13 mouse cellular contexts compared by ENCODE assay signal in the genomic region with DNA sequence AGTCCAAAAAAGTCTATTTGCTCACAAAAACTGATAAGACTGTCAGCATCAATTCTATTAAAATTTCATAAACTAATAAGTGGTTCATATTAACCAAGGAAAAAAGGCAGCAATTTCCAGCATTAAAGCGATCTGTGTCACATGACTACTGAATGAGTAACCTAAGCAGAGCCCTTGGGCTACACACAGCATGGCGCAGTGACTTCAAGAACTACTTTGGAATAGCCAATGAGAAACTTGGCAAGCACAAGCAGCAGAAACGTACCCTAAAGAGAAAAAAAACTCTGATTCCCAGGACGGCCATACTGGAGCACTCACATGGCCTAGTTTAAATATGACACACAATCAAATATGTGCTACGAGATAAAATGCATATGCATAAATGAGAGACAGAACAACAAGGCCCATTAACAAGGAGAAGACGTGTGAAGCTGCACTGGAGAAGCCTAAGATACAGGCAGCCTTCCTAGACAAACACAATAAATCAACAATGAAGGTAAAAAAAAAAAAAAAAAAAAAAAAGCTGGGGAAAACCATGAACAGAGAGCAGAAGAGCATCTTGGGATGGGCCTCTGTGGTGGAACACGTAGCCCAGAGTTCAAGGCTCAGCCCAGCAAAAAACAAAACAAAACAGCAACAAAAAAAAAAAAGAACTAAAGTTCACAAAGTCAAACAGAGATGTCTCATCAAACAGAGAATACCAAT. TPM values are rescaled to one million over a fixed set of nuclear protein-coding genes. Genes with fewer than 3 reads are reported as not detected.
A peak's percentile ranks its signal among the peaks of the same experiment; 100 is the strongest.
DNase-seq lines count a peak whose midpoint lies in the region; ATAC-seq and TF ChIP-seq lines count a peak whose summit lies in the region.
"Had no signal": no experiment of that assay in that cellular context is flagged by ENCODE, and none has a peak within 500 bp of the region (broad histone marks: within the 10 kb centered on the region; RNA-seq: fewer than 3 reads in every experiment).

No protein-coding gene starts in this region.

- no peaks in the 10 kb centered on the region for H3K27me3 ChIP-seq in kidney, adult 2 months (replicated peaks; ENCODE audit: control insufficient read depth, insufficient read depth, low read length)
- H3K27me3 ChIP-seq in lung, embryonic 14.5 days (ENCODE audit: insufficient read depth, low read length): no peaks in the 10 kb centered on the region
- H3K27me3 ChIP-seq: forebrain, embryonic 15.5 days; heart, embryonic 13.5 days; liver, embryonic 13.5 days had no signal

- H3K4me3 ChIP-seq in kidney, adult 2 months (ENCODE audit: insufficient read depth, low read depth, low read length): no peak overlapping the region
- no peak overlapping the region for H3K4me3 ChIP-seq in lung, embryonic 14.5 days (ENCODE audit: low read depth, low read length)
- H3K4me3 ChIP-seq: erythroblast, embryonic 14.5 days; forebrain, embryonic 15.5 days; liver, embryonic 13.5 days had no signal

- 37% methylated on average over 7 of the region's 7 CpGs for WGBS in kidney, adult 2 months
- 46% methylated on average over 7 of the region's 7 CpGs for WGBS in lung, embryonic 14.5 days

- DNase-seq in kidney, adult 2 months: peak; percentile 58
- no peak for DNase-seq in kidney, adult 18-20 months
- DNase-seq in lung, embryonic 14.5 days: peak; percentile 51
- DNase-seq in lung, postnatal 10 days: no peak
- peak; percentile 96 for DNase-seq in 3T3-L1 (ENCODE audit: low read depth, low spot score)
- DNase-seq in brain, embryonic 14.5 days (ENCODE audit: low read depth): peak; percentile 37
- no peak for DNase-seq in thymus, postnatal 36 days
- DNase-seq in urinary bladder, postnatal 4 days (ENCODE audit: low spot score in 2 of 2): no peak
- DNase-seq: liver, embryonic 13.5 days; right cerebral cortex, adult 18-20 months had no signal

- H3K9ac ChIP-seq in lung, embryonic 14.5 days: no peak overlapping the region
- H3K9ac ChIP-seq: forebrain, embryonic 15.5 days; liver, embryonic 13.5 days had no signal

- no peak overlapping the region for H3K4me2 ChIP-seq in lung, embryonic 14.5 days
- H3K4me2 ChIP-seq: forebrain, embryonic 15.5 days; liver, embryonic 13.5 days had no signal

- no peaks in the 10 kb centered on the region for H3K36me3 ChIP-seq in kidney, adult 2 months (ENCODE audit: control insufficient read depth, insufficient read depth, low read length)
- peaks cover 8% of the 10 kb centered on the region; the same call in 1 of the 2 replicates for H3K36me3 ChIP-seq in lung, embryonic 14.5 days (ENCODE audit: insufficient read depth)
- H3K36me3 ChIP-seq: forebrain, embryonic 15.5 days had no signal

- TF ChIP-seq POLR2A in kidney, adult 2 months (IDR thresholded peaks at IDR 0.05; ENCODE audit: low read depth, low read length): no peak
- no peak for TF ChIP-seq POLR2A in brain, embryonic 14.5 days (IDR thresholded peaks at IDR 0.05; ENCODE audit: borderline replicate concordance, extremely low read depth, insufficient read depth, insufficient read length, poor library complexity, severe bottlenecking)

- peak; percentile 13; the same call in 1 of the 2 replicates for ATAC-seq in lung, embryonic 14.5 days (ENCODE audit: insufficient read depth)

- TF ChIP-seq CTCF in kidney, adult 2 months (conservative IDR thresholded peaks at IDR 0.05; ENCODE audit: insufficient read depth, insufficient read length, low read depth, low read length): no peak
- no peak for TF ChIP-seq CTCF in lung, embryonic 14.5 days (IDR thresholded peaks at IDR 0.05; ENCODE audit: low read depth)
- TF ChIP-seq CTCF in brain, embryonic 14.5 days (IDR thresholded peaks at IDR 0.05; ENCODE audit: borderline replicate concordance, extremely low read depth, insufficient read depth, insufficient read length): no peak

- H3K9me3 ChIP-seq in lung, embryonic 14.5 days (ENCODE audit: low read depth, low read length): no peaks in the 10 kb centered on the region
- H3K9me3 ChIP-seq: forebrain, embryonic 15.5 days; heart, embryonic 13.5 days; liver, embryonic 13.5 days had no signal

- peaks cover 48% of the 10 kb centered on the region for H3K4me1 ChIP-seq in kidney, adult 2 months (ENCODE audit: control insufficient read depth, insufficient read depth, low read length)
- H3K4me1 ChIP-seq in lung, embryonic 14.5 days (ENCODE audit: insufficient read depth): peaks cover 25% of the 10 kb centered on the region

- no peak overlapping the region for H3K27ac ChIP-seq in kidney, adult 2 months (ENCODE audit: insufficient read depth, low read depth, low read length)
- 0 out of 2 replicates have a peak overlapping the region, but pooled peaks have one; percentile 12 for H3K27ac ChIP-seq in lung, embryonic 14.5 days (ENCODE audit: low read depth)
- H3K27ac ChIP-seq: forebrain, embryonic 15.5 days; liver, embryonic 13.5 days had no signal

RNA-seq across cellular contexts. Expression of gene Fbxl17, which starts 5.8 kb away (rescaled TPM):
- 9.2 and 10.2 TPM in 2 replicates for polyA plus RNA-seq in kidney, adult 2 months (2012; rRNA removed)
- 9.0 and 9.2 TPM in 2 replicates for polyA plus RNA-seq in lung, embryonic 14.5 days (2014; fragmentation: Nextera tagmentation; extraction: Ambion mirVana)
- 19.7 and 30.9 TPM in 2 replicates for polyA plus RNA-seq in brain, embryonic 14.5 days (2012; rRNA removed)

Comparison
In these comparisons a context has a peak if more than half of its experiments do, and no peak if none do; other contexts are left out.
1. DNase-seq: peak in kidney, adult 2 months (single experiment), lung, embryonic 14.5 days (single experiment), 3T3-L1 (single experiment) and brain, embryonic 14.5 days (single experiment); none in kidney, adult 18-20 months (single experiment), lung, postnatal 10 days (single experiment), thymus, postnatal 36 days (0 of 2) and urinary bladder, postnatal 4 days (0 of 2).